Mouse (Mus musculus) hindbrain, embryonic 11.5 days (tissue): ENCODE results near the gene Cntn4. TPM values are rescaled to one million over a fixed set of nuclear protein-coding genes. Genes with fewer than 3 reads are reported as not detected.

ENCODE experiments used
- ATAC-seq: fragments of 200-750 bp; cut with Nextera tagmentation; 2 replicates; pipeline ENCODE4 v1.8.0; 2017; ENCODE audit warnings: mild to moderate bottlenecking, moderate TSS enrichment, moderate library complexity; ENCODE audit not compliant: low FRiP score
- DNase-seq: peaks from one replicate; pipeline ENCODE4 v3.0.0-alpha.2; 2015; ENCODE audit warnings: low spot score
- H3K27ac ChIP-seq: fragments of 300-500 bp; sonication (generic); 2 replicates; pipeline ENCODE4 v1.5.1; 2014; ENCODE audit warnings: mild to moderate bottlenecking, low read depth, low read length
- H3K27me3 ChIP-seq: fragments of 300-500 bp; sonication (generic); 2 replicates; pipeline ENCODE4 v1.6.1; 2014; ENCODE audit warnings: mild to moderate bottlenecking, low read length, moderate library complexity, mixed read lengths; ENCODE audit not compliant: control insufficient read depth, insufficient read depth
- H3K36me3 ChIP-seq: fragments of 300-500 bp; sonication (generic); 2 replicates; pipeline ENCODE4 v1.6.1; 2014; ENCODE audit warnings: mild to moderate bottlenecking, low read length, moderate library complexity, mixed read lengths; ENCODE audit not compliant: control insufficient read depth, insufficient read depth
- H3K4me1 ChIP-seq: fragments of 300-500 bp; sonication (generic); replicated peaks from 2 replicates; pipeline ENCODE4 v1.6.1; 2014; ENCODE audit warnings: low read length, mixed read lengths; ENCODE audit not compliant: control insufficient read depth, insufficient read depth
- H3K4me2 ChIP-seq: fragments of 300-500 bp; sonication (generic); replicated peaks from 2 replicates; pipeline ENCODE4 v1.6.1; 2014; ENCODE audit warnings: mild to moderate bottlenecking, low read depth, low read length
- H3K4me3 ChIP-seq: fragments of 300-500 bp; sonication (generic); 2 replicates; pipeline ENCODE4 v1.5.1; 2014; ENCODE audit warnings: low read depth, low read length
- H3K9ac ChIP-seq: fragments of 300-500 bp; sonication (generic); 2 replicates; pipeline ENCODE4 v1.6.1; 2014; ENCODE audit warnings: low read depth, low read length
- H3K9me3 ChIP-seq: fragments of 300-500 bp; sonication (generic); 2 replicates; pipeline ENCODE4 v1.6.1; 2016; ENCODE audit warnings: low read length; ENCODE audit not compliant: control insufficient read depth
- WGBS: fragments of 180-500 bp; shearing (Covaris S2); extraction: QIAGEN DNeasy Blood & Tissue Kit; methylation state at CpG from one replicate; pipeline ENCODE4 v1.1.7; 2014; 5-methylcytosine and 5-hydroxymethylcytosine counted together
- polyA plus RNA-seq: library from polyadenylated mRNA; unstranded; fragments of >200 nt; fragmentation: Nextera tagmentation; extraction: Ambion mirVana; gene quantifications from 2 replicates; pipeline ENCODE4 v1.2.1, GENCODE M21; 2014

Gene Cntn4
- polyA plus RNA-seq, 1 experiment from 2014 or later, result 1.7 TPM

DNA sequence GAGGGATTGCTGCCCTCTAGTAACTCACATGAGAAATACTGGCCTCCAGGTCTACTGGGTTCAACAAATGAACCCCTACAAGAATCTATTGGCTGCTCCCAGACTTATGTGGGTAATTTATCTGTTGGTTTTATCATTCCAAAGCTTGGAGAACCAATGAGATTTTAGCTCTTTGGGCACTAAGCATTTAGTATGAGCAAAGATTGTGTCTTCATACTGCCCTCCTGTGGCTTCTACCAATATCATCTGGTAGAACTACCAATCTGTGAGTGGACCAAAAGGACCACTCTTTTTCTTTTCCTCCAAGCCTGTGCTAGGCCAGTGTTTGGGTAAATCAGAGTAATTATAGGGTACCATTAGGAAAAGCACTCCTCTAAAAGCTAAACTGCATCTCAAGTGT lies 866.0 kb downstream of the Cntn4 start:
- Histone ChIP-seq H3K36me3 (no peaks in the 10 kb centered on the region), H3K4me1 (no peaks in the 10 kb centered on the region), H3K4me3 (no peak overlapping the region), H3K27ac (no peak overlapping the region), H3K4me2 (no peak overlapping the region), H3K9ac (no peak overlapping the region), H3K27me3 (no peaks in the 10 kb centered on the region), H3K9me3 (no peaks in the 10 kb centered on the region)
- no peak for ATAC-seq
- no peak for DNase-seq

GRCm38 (mm10) chr6:106561649-106562048 lies 884.2 kb downstream of the Cntn4 start:
- Histone ChIP-seq H3K4me1 (no peaks in the 10 kb centered on the region), H3K27ac (no peak overlapping the region), H3K9ac (no peak overlapping the region), H3K4me2 (no peak overlapping the region), H3K27me3 (no peaks in the 10 kb centered on the region), H3K9me3 (no peaks in the 10 kb centered on the region), H3K36me3 (no peaks in the 10 kb centered on the region), H3K4me3 (no peak overlapping the region)
- whole genome bisulfite sequencing, result 81% methylated on average over 6 of the region's 6 CpGs
- DNase-seq (no peak), ATAC-seq (no peak)

- Histone ChIP-seq H3K9me3 (no peaks in the 10 kb centered on the region), H3K36me3 (no peaks in the 10 kb centered on the region), H3K4me2 (no peak overlapping the region), H3K4me3 (no peak overlapping the region), H3K9ac (no peak overlapping the region), H3K4me1 (no peaks in the 10 kb centered on the region), H3K27me3 (no peaks in the 10 kb centered on the region), H3K27ac (no peak overlapping the region)
- ATAC-seq, result no peak
- 84% methylated on average over 7 of the region's 7 CpGs for WGBS
- DNase-seq, result no peak
Observed at GRCm38 (mm10) chr6:106565316-106565715, 887.9 kb downstream of the Cntn4 start.

DNA sequence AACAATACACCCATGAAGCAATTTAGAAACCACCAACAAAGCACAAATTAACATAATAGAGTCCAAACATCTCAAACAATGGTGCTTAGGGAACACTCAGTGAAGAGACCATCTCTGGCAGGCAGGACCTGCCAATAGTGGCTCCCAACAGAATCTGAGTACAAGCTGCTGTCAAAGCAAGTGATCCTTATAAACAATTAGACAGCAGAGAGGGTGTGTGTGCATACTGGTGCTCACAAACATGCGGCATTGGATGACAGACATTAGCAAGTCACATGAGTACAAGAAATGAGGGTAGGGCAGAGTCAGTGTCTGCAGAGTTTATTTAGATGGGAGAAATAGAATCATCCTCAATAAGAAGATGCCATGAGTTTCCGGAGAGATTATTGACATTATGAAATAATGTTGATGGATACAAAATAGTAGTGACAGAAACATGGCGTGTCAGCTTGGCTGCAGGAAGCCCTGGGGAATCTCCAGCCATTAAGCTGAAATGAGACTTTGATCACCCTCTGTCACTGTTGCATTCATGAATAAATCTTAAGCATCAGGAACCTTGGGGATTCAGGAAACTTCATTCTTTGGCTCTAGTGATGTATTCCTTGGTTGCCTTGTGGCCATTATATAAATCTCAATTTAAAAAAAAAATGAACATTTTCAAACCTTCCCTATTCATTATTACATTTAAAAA lies 888.5 kb downstream of the Cntn4 start:
- Histone ChIP-seq H3K27ac (no peak overlapping the region), H3K4me1 (no peaks in the 10 kb centered on the region), H3K27me3 (no peaks in the 10 kb centered on the region), H3K36me3 (no peaks in the 10 kb centered on the region), H3K9ac (no peak overlapping the region), H3K4me2 (no peak overlapping the region), H3K4me3 (no peak overlapping the region), H3K9me3 (no peaks in the 10 kb centered on the region)
- ATAC-seq (peak; percentile 70), DNase-seq (peak; percentile 18)
- 67% methylated on average over 3 of the region's 3 CpGs for WGBS

DNA sequence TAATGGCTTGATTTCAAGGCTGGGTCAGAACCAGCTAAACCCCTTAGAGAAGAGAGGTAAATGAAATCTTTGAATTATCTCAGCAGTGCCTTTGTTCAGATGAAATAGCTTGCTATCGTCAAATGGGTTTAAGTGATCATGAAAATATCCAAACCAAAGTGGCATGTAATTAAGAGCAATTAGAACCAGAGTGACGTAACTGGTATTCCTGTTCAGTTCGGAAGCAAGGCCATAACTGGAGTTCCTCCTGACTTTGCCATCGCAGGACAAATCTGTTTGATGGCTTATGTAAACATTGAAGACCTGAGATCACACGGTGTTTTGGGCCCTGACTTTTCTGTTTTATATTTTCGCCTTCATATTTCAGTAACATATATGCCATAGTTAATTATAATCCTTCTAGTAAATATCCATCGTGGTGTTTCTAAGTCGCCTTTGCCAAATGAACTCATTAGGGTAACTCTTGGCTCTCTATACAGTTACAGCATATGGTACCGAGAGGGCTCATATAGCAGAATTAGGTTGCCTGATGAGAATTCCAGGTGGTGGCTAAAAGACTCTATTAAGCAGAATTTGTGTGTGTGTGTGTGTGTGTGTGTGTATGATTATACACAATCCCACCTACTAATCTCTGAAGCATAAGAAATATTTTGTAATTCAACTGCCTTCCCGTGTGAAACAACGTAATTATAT lies 889.6 kb downstream of the Cntn4 start:
- H3K27me3 ChIP-seq, result no peaks in the 10 kb centered on the region
- no peak for ATAC-seq
- H3K27ac ChIP-seq, result no peak overlapping the region
- H3K9me3 ChIP-seq, result no peaks in the 10 kb centered on the region
- WGBS, result 87% methylated on average over 11 of the region's 11 CpGs
- DNase-seq, result no peak
- no peaks in the 10 kb centered on the region for H3K36me3 ChIP-seq
- no peak overlapping the region for H3K4me2 ChIP-seq
- H3K9ac ChIP-seq, result no peak overlapping the region
- no peak overlapping the region for H3K4me3 ChIP-seq
- H3K4me1 ChIP-seq, result no peaks in the 10 kb centered on the region

DNA sequence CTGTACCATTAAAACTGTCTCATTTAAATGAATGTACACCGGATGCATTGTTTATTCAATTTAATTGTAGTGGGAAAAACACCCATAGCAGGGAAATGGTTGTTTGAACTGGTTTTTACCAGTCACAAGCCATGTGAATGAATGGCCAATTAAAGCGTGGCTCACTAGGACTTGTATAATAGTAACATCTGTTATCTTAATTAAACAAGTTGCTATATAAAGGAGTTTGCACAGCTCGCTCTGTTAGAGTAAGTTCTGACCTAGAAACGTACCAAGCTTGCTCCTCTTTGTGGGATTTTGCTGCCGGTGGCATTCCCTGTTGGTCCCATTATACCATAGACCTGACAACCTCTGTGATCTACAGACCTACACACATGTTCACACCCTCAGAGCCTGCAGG lies 902.7 kb downstream of the Cntn4 start:
- DNase-seq (no peak), ATAC-seq (no peak)
- H3K27me3 ChIP-seq, result no peaks in the 10 kb centered on the region
- H3K9me3 ChIP-seq, result no peaks in the 10 kb centered on the region
- H3K36me3 ChIP-seq, result no peaks in the 10 kb centered on the region
- no peak overlapping the region for H3K9ac ChIP-seq
- H3K4me3 ChIP-seq, result no peak overlapping the region
- H3K27ac ChIP-seq, result no peak overlapping the region
- no peaks in the 10 kb centered on the region for H3K4me1 ChIP-seq
- no peak overlapping the region for H3K4me2 ChIP-seq
- 87% methylated on average over 5 of the region's 5 CpGs for WGBS

DNA sequence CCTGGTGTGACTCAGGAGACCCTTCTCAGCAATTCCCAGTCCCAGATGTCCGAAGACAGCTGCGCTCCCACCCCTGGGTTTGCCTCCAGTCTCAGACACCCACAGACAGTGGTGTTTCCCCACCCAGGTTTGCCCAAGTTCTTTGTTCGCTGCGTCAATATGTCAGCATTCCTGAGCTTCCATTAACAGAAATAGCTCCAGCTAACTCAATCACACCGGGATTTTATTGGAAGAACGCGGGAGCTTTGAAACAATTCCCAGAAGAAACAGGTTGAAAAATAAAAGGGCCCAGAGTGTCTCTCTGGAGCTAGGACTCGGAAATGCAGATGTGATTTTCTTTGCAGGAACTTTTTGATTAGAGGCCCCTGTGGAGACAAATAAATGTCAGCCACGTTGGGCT lies 916.3 kb downstream of the Cntn4 start:
- no peaks in the 10 kb centered on the region for H3K27me3 ChIP-seq
- H3K9ac ChIP-seq, result no peak overlapping the region
- DNase-seq (no peak), ATAC-seq (no peak)
- no peak overlapping the region for H3K27ac ChIP-seq
- H3K9me3 ChIP-seq, result no peaks in the 10 kb centered on the region
- 16% methylated on average over 9 of the region's 9 CpGs for WGBS
- H3K4me1 ChIP-seq, result no peaks in the 10 kb centered on the region
- no peak overlapping the region for H3K4me2 ChIP-seq
- H3K36me3 ChIP-seq, result no peaks in the 10 kb centered on the region
- no peak overlapping the region for H3K4me3 ChIP-seq

- ATAC-seq, result no peak
- no peaks in the 10 kb centered on the region for H3K36me3 ChIP-seq
- no peak overlapping the region for H3K9ac ChIP-seq
- 88% methylated on average over 3 of the region's 3 CpGs for WGBS
- no peak for DNase-seq
- H3K27me3 ChIP-seq, result no peaks in the 10 kb centered on the region
- no peaks in the 10 kb centered on the region for H3K4me1 ChIP-seq
- no peaks in the 10 kb centered on the region for H3K9me3 ChIP-seq
- H3K27ac ChIP-seq, result no peak overlapping the region
- no peak overlapping the region for H3K4me2 ChIP-seq
- H3K4me3 ChIP-seq, result no peak overlapping the region
Observed at GRCm38 (mm10) chr6:106617081-106617480, 939.6 kb downstream of the Cntn4 start.

DNA sequence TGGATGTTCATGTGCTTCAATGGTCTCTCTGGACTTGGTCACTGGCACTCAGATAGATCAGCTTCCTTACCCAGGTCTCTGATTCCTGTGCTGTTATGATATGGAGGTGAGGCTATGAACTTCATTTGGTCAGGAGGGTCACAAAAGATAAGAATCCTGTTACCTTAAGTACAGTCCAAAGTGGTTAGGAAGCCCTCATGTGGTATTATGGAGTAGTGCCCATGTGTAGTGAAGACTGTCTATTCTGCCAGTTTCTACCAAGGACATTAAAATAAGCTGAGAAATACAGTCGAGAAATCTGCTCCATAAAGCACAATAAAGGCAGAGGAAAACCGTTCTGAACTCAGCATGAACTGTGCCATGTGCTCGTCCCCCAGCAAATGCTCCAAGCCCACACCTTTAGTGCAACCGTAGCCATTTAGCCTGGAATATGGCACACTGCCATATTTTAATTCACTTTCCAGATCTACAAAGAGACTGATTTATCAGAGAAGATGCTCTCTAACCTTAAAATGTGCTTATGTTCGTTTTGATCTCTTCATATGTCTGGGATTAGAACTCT lies 943.8 kb downstream of the Cntn4 start:
- Histone ChIP-seq H3K4me2 (no peak overlapping the region), H3K9ac (no peak overlapping the region), H3K36me3 (no peaks in the 10 kb centered on the region), H3K27ac (no peak overlapping the region), H3K4me3 (no peak overlapping the region), H3K27me3 (no peaks in the 10 kb centered on the region), H3K4me1 (no peaks in the 10 kb centered on the region), H3K9me3 (no peaks in the 10 kb centered on the region)
- 81% methylated on average over 5 of the region's 5 CpGs for WGBS
- DNase-seq, result no peak
- no peak for ATAC-seq
